Mouse (Mus musculus): ENCODE measurements at regions not wholly inside any gene's neighbourhood (a gene's known extent, or its start where the extent isn't known, plus 50 kb on each side); places are given as distances from the start of the nearest gene placed in this dataset.

- H3K27ac ChIP-seq (ENCODE audit: insufficient read depth, low read depth, low read length), result no peak overlapping the region
- H3K4me3 ChIP-seq (ENCODE audit: insufficient read depth, low read length), result no peak overlapping the region
- TF ChIP-seq POLR2A (IDR thresholded peaks at IDR 0.05; ENCODE audit: borderline replicate concordance, low read depth, low read length) (no peak), CTCF (IDR thresholded peaks at IDR 0.05; ENCODE audit: low read depth, low read length) (no peak)
- peaks cover 15% of the 10 kb centered on the region for H3K4me1 ChIP-seq (ENCODE audit: control insufficient read depth, insufficient read depth, low read length)
Observed at GRCm38 (mm10) chr9:41447211-41447875, 285.8 kb upstream of the Ubash3b start.

- no peak overlapping the region for H3K27ac ChIP-seq (ENCODE audit: insufficient read depth, low read depth, low read length)
- TF ChIP-seq CTCF (IDR thresholded peaks at IDR 0.05; ENCODE audit: low read depth, low read length) (no peak), POLR2A (IDR thresholded peaks at IDR 0.05; ENCODE audit: borderline replicate concordance, low read depth, low read length) (no peak)
- H3K4me3 ChIP-seq (ENCODE audit: insufficient read depth, low read length), result no peak overlapping the region
- peaks cover 17% of the 10 kb centered on the region for H3K4me1 ChIP-seq (ENCODE audit: control insufficient read depth, insufficient read depth, low read length)
Observed at GRCm38 (mm10) chr9:41446431-41447203, 285.1 kb upstream of the Ubash3b start.

GRCm38 (mm10) chr9:41442418-41442817, 280.9 kb upstream of the Ubash3b start:
- TF ChIP-seq CTCF (IDR thresholded peaks at IDR 0.05; ENCODE audit: low read depth, low read length) (no peak), POLR2A (IDR thresholded peaks at IDR 0.05; ENCODE audit: borderline replicate concordance, low read depth, low read length) (no peak)
- no peak overlapping the region for H3K27ac ChIP-seq (ENCODE audit: insufficient read depth, low read depth, low read length)
- peaks cover 7% of the 10 kb centered on the region for H3K4me1 ChIP-seq (ENCODE audit: control insufficient read depth, insufficient read depth, low read length)
- H3K4me3 ChIP-seq (ENCODE audit: insufficient read depth, low read length), result no peak overlapping the region

- H3K4me3 ChIP-seq (ENCODE audit: insufficient read depth, low read length), result no peak overlapping the region
- no peak for TF ChIP-seq CTCF (IDR thresholded peaks at IDR 0.05; ENCODE audit: low read depth, low read length)
- no peak for TF ChIP-seq POLR2A (IDR thresholded peaks at IDR 0.05; ENCODE audit: borderline replicate concordance, low read depth, low read length)
- H3K4me1 ChIP-seq (ENCODE audit: control insufficient read depth, insufficient read depth, low read length), result peaks cover 4% of the 10 kb centered on the region
- no peak overlapping the region for H3K27ac ChIP-seq (ENCODE audit: insufficient read depth, low read depth, low read length)
Observed at GRCm38 (mm10) chr9:41439979-41440378, 278.5 kb upstream of the Ubash3b start.

- Histone ChIP-seq H3K4me1 (ENCODE audit: control insufficient read depth, insufficient read depth, low read length) (peaks cover 14% of the 10 kb centered on the region), H3K27ac (ENCODE audit: insufficient read depth, low read depth, low read length) (no peak overlapping the region), H3K4me3 (ENCODE audit: insufficient read depth, low read length) (no peak overlapping the region)
- no peak for TF ChIP-seq POLR2A (IDR thresholded peaks at IDR 0.05; ENCODE audit: borderline replicate concordance, low read depth, low read length)
- no peak for TF ChIP-seq CTCF (IDR thresholded peaks at IDR 0.05; ENCODE audit: low read depth, low read length)
Observed at GRCm38 (mm10) chr9:41438141-41438540, 276.6 kb upstream of the Ubash3b start.

- Histone ChIP-seq H3K4me1 (ENCODE audit: control insufficient read depth, insufficient read depth, low read length) (peaks cover 13% of the 10 kb centered on the region), H3K4me3 (ENCODE audit: insufficient read depth, low read length) (no peak overlapping the region), H3K27ac (ENCODE audit: insufficient read depth, low read depth, low read length) (no peak overlapping the region)
- TF ChIP-seq POLR2A (IDR thresholded peaks at IDR 0.05; ENCODE audit: borderline replicate concordance, low read depth, low read length) (no peak), CTCF (IDR thresholded peaks at IDR 0.05; ENCODE audit: low read depth, low read length) (no peak)
Observed at GRCm38 (mm10) chr9:41430391-41431343, 269.2 kb upstream of the Ubash3b start.

GRCm38 (mm10) chr9:41429711-41430390, 268.4 kb upstream of the Ubash3b start:
- Histone ChIP-seq H3K27ac (ENCODE audit: insufficient read depth, low read depth, low read length) (no peak overlapping the region), H3K4me3 (ENCODE audit: insufficient read depth, low read length) (no peak overlapping the region), H3K4me1 (ENCODE audit: control insufficient read depth, insufficient read depth, low read length) (peaks cover 11% of the 10 kb centered on the region)
- no peak for TF ChIP-seq POLR2A (IDR thresholded peaks at IDR 0.05; ENCODE audit: borderline replicate concordance, low read depth, low read length)
- no peak for TF ChIP-seq CTCF (IDR thresholded peaks at IDR 0.05; ENCODE audit: low read depth, low read length)

- Histone ChIP-seq H3K27ac (ENCODE audit: insufficient read depth, low read depth, low read length) (no peak overlapping the region), H3K4me3 (ENCODE audit: insufficient read depth, low read length) (no peak overlapping the region), H3K4me1 (ENCODE audit: control insufficient read depth, insufficient read depth, low read length) (peaks cover 7% of the 10 kb centered on the region)
- TF ChIP-seq CTCF (IDR thresholded peaks at IDR 0.05; ENCODE audit: low read depth, low read length), result no peak
- TF ChIP-seq POLR2A (IDR thresholded peaks at IDR 0.05; ENCODE audit: borderline replicate concordance, low read depth, low read length), result no peak
Observed at GRCm38 (mm10) chr9:41429236-41429635, 267.7 kb upstream of the Ubash3b start.

GRCm38 (mm10) chr9:41426698-41427097, 265.2 kb upstream of the Ubash3b start:
- TF ChIP-seq CTCF (IDR thresholded peaks at IDR 0.05; ENCODE audit: low read depth, low read length), result no peak
- TF ChIP-seq POLR2A (IDR thresholded peaks at IDR 0.05; ENCODE audit: borderline replicate concordance, low read depth, low read length), result no peak
- Histone ChIP-seq H3K27ac (ENCODE audit: insufficient read depth, low read depth, low read length) (no peak overlapping the region), H3K4me1 (ENCODE audit: control insufficient read depth, insufficient read depth, low read length) (0 out of 2 replicates have a peak, but pooled peaks cover 2% of the 10 kb centered on the region), H3K4me3 (ENCODE audit: insufficient read depth, low read length) (no peak overlapping the region)
